Mouse (Mus musculus): Measurements from ENCODE around the gene Pld1. TPM values are rescaled to one million over a fixed set of nuclear protein-coding genes. Genes with fewer than 3 reads are reported as not detected.
A peak's percentile ranks its signal among the peaks of the same experiment; 100 is the strongest.

The Pld1 gene
- polyA plus RNA-seq (2015; fragmentation: Nextera tagmentation; extraction: Ambion mirVana), result 3.8 and 4.0 TPM in 2 replicates

DNA sequence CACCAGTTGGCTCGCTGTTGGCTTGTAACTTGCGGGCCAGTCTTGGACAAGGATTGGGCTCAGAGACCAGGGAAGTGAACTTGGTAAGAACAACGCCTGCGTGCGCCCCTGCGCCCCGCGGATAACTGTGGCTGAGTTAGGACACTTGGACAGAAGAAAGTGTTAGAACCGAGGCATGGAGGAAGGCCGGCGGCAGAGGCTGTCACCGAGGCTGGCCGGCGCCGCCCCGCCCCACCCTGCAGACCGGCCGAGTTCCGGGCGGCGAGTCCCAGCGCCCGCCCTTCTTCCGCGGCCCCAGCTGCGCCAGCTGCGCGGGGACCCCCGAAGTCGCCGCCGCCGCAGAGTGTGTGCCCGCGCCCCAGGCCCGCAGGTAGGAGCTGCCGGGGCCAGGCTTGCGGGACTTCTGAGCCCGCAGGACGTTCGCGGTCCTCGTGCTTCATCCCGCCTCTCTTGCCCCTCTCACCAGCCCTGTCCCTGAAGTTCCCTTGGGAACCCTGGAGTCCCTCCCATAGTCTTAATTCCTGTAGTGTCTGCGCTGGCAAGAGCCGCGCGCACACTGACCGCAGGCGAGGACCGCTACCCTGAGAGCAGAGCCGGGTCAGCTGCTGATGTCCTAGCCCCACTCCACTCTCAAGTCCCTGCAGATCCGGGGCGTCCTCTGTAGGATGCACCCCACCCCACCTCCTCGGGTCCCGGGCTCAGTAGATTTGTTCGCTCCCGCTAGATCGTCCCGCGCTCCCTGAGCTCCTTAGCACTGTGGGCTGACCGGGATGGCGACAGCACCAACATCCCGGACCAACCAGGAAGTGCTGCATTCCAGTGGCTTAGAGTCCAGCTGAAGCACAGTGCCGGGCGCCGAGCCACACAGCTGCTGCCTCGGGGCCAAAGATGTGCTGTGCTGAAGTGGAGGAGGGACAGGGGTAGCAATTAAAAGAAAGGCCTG lies at the start of gene Pld1:
Gene Pld1 (plus strand): TSS at position 315 of the 943 bp plus-strand sequence.
- 0 out of 2 replicates have a peak within 1 kb of the TSS, but pooled peaks have one; percentile 28 for H3K27ac ChIP-seq

DNA sequence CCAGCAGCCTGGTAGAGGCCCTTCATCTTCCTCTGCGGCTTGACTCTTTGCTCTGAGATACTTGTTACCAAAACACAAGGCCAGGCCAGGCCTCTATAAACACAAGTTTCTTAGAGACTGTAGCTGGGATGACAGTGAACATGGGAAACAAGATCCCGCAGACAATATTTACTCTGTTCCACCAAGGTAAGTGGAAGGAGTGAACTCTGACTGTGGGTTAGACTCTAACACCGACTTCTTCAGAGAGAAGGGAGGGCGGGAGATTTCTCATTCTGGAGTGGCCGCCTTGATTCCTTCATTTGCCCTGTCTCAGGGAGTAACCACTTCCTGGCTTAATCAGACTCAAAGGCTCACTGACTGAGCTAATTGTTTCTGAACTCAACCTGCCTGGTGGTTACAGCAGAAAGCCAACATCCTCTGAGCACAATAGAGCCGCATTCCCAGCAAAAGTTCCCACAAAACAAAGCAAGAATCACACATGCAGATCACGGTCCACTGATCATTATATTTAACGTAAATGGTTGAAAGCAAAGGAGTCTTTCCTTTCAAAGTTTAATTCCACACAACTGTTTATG lies 42.1 kb upstream of the Pld1 start, which contains the start of gene Tmem212:
Gene Tmem212 (minus strand): TSS at position 51 of the 575 bp plus-strand sequence.
- Histone ChIP-seq H3K27me3 (replicated peaks) (no peaks in the 10 kb centered on the region), H3K36me3 (replicated peaks) (no peaks in the 10 kb centered on the region), H3K4me2 (no peak within 1 kb of the TSS), H3K4me3 (no peak within 1 kb of the TSS), H3K4me1 (no peaks in the 10 kb centered on the region), H3K9ac (no peak within 1 kb of the TSS), H3K9me3 (no peaks in the 10 kb centered on the region), H3K27ac (no peak within 1 kb of the TSS)
- no peak for ATAC-seq (replicated peaks)
- 72% methylated on average over 8 of the region's 8 CpGs for WGBS

More for the DNA sequence above, at the start of gene Pld1:
- peaks cover 12% of the 10 kb centered on the region; the same call in 1 of the 2 replicates for H3K27me3 ChIP-seq (replicated peaks)
- ATAC-seq (replicated peaks), result peak; percentile 88
- H3K9ac ChIP-seq, result peak within 1 kb of the TSS; percentile 50
- H3K36me3 ChIP-seq (replicated peaks), result no peaks in the 10 kb centered on the region
- H3K9me3 ChIP-seq, result no peaks in the 10 kb centered on the region
- H3K4me1 ChIP-seq, result peaks cover 12% of the 10 kb centered on the region; the same call in 1 of the 2 replicates
- peak within 1 kb of the TSS; percentile 54 for H3K4me3 ChIP-seq
- under 1% methylated on average over 68 of the region's 68 CpGs for WGBS
- H3K4me2 ChIP-seq, result peak within 1 kb of the TSS; percentile 100

DNA sequence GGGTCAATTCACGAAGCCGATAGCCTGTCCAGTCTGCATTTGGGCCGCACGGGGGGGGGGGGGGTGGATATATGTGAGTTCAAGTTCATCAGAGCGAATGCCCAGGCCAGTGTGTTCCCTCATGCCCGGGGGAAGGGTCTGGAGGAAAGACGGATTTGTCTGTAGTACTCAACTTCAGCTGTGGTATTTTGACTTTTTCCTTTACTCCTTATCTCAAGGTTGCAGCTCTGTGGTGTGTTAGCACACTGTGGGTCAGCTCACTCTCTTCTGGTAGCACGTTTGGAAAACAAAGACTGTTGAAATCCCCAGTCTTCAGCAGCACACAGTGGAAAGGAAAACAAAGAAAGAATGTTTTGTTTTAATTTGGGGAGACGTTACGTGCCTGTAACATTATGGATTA lies 40.3 kb upstream of the Pld1 start:
- no peak overlapping the region for H3K9ac ChIP-seq
- no peak overlapping the region for H3K4me2 ChIP-seq
- no peaks in the 10 kb centered on the region for H3K36me3 ChIP-seq (replicated peaks)
- H3K4me3 ChIP-seq, result no peak overlapping the region
- no peaks in the 10 kb centered on the region for H3K4me1 ChIP-seq
- ATAC-seq (replicated peaks), result no peak
- no peak overlapping the region for H3K27ac ChIP-seq
- WGBS, result 77% methylated on average over 10 of the region's 10 CpGs
- H3K27me3 ChIP-seq (replicated peaks), result no peaks in the 10 kb centered on the region
- H3K9me3 ChIP-seq, result no peaks in the 10 kb centered on the region

DNA sequence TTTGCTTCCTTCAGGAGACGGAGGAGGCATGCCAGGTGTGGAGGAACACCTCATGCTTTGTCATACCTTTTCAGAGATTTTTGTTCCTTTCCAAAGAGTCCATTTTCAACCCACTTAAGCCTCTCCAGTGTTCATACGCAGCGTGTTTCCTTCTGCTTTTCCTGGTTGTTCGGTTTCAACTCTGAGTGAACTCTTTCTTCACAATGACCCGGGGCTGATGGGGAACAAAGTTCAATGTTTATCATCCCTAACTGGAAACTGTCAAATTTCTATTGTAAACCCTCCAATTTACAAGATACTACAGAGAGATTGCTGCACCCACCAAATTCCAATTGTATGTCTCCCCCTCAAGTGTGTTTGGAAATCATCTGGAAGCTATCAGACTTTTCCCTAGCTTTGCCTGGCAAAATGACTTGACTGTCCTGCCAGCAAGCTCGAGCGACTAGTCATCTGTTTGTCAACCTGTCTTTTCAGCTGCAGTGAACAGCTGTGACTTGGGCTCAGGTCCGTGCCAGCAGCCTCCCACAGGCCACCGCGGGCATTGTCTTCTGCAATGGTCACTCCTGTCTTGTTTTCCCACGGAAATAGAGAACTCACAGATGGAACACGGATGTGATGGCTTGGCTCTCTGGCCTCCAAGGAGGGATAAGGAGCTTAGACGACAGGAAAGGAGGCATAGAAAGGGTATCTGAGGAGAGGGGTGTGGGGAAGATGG lies 39.3 kb upstream of the Pld1 start:
- no peaks in the 10 kb centered on the region for H3K36me3 ChIP-seq (replicated peaks)
- H3K4me2 ChIP-seq, result no peak overlapping the region
- no peaks in the 10 kb centered on the region for H3K27me3 ChIP-seq (replicated peaks)
- no peak overlapping the region for H3K9ac ChIP-seq
- H3K4me1 ChIP-seq, result no peaks in the 10 kb centered on the region
- H3K27ac ChIP-seq, result no peak overlapping the region
- H3K9me3 ChIP-seq, result no peaks in the 10 kb centered on the region
- no peak overlapping the region for H3K4me3 ChIP-seq
- no peak for ATAC-seq (replicated peaks)
- 76% methylated on average over 13 of the region's 13 CpGs for WGBS

DNA sequence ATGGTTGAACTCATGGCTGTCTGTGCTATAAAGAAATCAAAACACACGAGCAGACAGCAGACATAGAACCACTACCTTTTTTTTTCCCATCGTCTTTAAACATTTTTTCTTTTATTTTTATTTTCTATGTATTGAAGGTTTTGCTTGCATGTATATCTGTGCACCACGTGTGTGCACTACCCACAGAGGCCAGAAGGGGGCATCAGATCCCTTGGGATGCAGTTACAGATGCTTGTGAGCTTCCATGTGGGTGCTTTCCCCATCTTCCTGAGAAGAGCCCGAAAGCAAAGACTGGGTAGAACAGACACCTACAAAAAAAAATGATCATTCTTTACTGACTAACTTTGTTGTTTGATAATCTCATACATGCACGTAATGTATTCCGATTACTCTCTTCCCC lies 36.6 kb upstream of the Pld1 start:
- ATAC-seq (replicated peaks), result no peak
- no peak overlapping the region for H3K9ac ChIP-seq
- no peak overlapping the region for H3K4me3 ChIP-seq
- no peak overlapping the region for H3K27ac ChIP-seq
- no peak overlapping the region for H3K4me2 ChIP-seq
- no peaks in the 10 kb centered on the region for H3K9me3 ChIP-seq
- WGBS, result 88% methylated on average over 6 of the region's 6 CpGs
- 0 out of 2 replicates have a peak, but pooled peaks cover 3% of the 10 kb centered on the region for H3K4me1 ChIP-seq
- no peaks in the 10 kb centered on the region for H3K27me3 ChIP-seq (replicated peaks)
- no peaks in the 10 kb centered on the region for H3K36me3 ChIP-seq (replicated peaks)

DNA sequence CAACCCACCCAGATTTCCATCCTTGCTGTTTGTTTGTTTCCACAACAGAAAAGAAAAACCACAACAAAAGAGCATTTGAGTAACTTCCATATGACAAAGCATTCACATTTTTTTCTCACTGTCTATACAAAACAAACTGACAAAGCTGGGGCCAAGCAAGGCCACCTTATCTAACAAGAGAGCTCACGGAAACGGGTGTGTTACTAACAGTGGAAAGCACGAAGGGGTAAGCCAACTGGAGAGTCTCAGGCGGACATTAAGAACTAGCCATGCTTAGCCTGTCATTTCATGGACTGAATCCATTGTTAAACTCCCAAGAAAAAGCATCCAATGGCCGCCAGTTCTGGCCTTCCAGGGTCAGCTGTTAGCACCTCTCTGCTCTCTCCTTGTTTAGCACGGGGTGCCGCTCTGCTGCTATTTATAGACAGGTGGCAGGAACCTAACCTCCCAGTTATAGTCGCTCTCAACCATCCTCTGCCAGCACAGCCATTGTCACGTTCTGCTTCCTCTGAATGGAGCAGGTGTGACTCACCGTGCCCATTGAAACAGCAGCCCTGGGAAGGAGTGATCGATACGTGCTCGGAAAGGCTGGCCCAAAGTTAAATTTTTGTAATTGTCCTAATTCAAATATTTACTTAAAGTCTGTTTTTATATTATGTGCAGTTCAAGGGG lies 33.7 kb upstream of the Pld1 start:
- H3K9me3 ChIP-seq, result no peaks in the 10 kb centered on the region
- H3K27me3 ChIP-seq (replicated peaks), result no peaks in the 10 kb centered on the region
- H3K36me3 ChIP-seq (replicated peaks), result no peaks in the 10 kb centered on the region
- H3K27ac ChIP-seq, result no peak overlapping the region
- WGBS, result 50% methylated on average over 13 of the region's 13 CpGs
- H3K4me1 ChIP-seq, result 0 out of 2 replicates have a peak, but pooled peaks cover 3% of the 10 kb centered on the region
- no peak for ATAC-seq (replicated peaks)
- H3K9ac ChIP-seq, result no peak overlapping the region
- no peak overlapping the region for H3K4me3 ChIP-seq
- no peak overlapping the region for H3K4me2 ChIP-seq

DNA sequence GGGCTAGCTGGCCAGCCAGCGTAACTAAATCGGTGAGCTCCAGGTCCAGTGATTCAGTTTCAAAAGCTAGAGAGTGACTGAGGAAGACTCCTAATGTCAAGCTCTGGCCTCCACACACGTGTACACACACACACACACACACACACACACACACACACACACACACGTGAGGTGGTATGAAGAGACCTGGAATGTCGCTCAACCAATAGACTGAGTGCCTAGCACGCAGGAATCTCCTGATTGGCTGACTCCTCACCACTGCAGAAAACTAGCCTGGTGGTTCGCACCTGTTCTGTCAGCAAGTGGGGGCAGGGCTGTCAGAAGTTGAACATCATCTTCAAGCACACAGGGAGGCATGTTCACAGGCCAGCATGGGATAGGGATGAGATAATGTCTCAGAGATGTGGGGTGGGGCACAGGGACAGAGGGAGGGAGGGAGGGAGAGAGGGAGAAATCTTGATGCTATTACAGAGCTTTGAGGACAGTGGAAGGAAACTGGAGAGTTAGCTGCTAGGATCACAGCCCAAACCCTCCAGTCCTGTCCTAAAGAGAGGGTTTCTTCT lies 31.8 kb upstream of the Pld1 start:
- ATAC-seq (replicated peaks), result no peak
- H3K4me1 ChIP-seq, result 0 out of 2 replicates have a peak, but pooled peaks cover 3% of the 10 kb centered on the region
- no peak overlapping the region for H3K4me3 ChIP-seq
- H3K36me3 ChIP-seq (replicated peaks), result no peaks in the 10 kb centered on the region
- H3K27ac ChIP-seq, result no peak overlapping the region
- no peak overlapping the region for H3K9ac ChIP-seq
- no peaks in the 10 kb centered on the region for H3K9me3 ChIP-seq
- H3K4me2 ChIP-seq, result no peak overlapping the region
- WGBS, result 77% methylated on average over 7 of the region's 7 CpGs
- no peaks in the 10 kb centered on the region for H3K27me3 ChIP-seq (replicated peaks)

DNA sequence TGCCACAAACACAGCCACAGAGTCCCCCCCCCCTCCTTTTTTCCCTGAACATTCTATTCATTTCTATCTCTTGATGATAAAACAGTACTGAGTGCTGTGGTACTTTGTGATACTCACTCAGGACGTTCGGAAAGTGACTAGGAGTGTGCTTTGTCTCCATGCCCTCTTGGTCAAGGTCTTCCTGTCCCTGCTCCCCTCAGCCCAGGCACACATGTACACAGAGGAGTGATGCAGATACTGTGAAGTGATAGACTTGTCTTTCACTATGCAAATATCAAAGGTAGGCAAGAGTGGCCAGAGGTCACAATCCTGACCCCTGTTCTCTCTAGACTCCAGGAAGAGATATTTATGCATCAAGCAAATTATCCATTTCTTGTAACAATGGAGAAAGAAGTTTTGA lies 31.2 kb upstream of the Pld1 start:
- Histone ChIP-seq H3K27me3 (replicated peaks) (no peaks in the 10 kb centered on the region), H3K27ac (no peak overlapping the region), H3K9ac (no peak overlapping the region), H3K4me3 (no peak overlapping the region), H3K9me3 (no peaks in the 10 kb centered on the region), H3K4me1 (0 out of 2 replicates have a peak, but pooled peaks cover 3% of the 10 kb centered on the region), H3K36me3 (replicated peaks) (no peaks in the 10 kb centered on the region), H3K4me2 (no peak overlapping the region)
- WGBS, result 84% methylated on average over 2 of the region's 2 CpGs
- ATAC-seq (replicated peaks), result no peak

DNA sequence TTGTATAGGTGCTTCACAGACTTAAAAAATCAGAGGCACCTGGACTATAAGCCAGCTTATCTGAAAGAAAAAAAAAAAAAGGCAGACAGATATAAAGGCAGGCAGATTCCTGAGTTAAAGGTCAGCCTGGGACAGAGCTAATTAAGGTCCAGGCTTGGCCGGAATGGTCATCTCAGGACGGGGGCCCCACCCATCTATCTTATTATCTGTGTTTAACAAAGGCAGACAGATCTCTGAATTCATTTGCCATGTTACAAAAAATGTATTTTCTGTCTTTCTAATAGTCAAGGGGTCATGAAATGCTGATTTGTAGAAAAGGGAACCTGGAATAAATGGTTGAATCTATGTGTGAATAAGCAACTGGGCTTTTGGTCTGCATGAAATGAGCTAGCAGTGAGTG lies 30.2 kb upstream of the Pld1 start:
- Histone ChIP-seq H3K36me3 (replicated peaks) (no peaks in the 10 kb centered on the region), H3K27me3 (replicated peaks) (no peaks in the 10 kb centered on the region), H3K9me3 (no peaks in the 10 kb centered on the region), H3K4me2 (no peak overlapping the region), H3K9ac (no peak overlapping the region), H3K27ac (no peak overlapping the region), H3K4me3 (no peak overlapping the region), H3K4me1 (0 out of 2 replicates have a peak, but pooled peaks cover 3% of the 10 kb centered on the region)
- no peak for ATAC-seq (replicated peaks)
- 85% methylated on average over 2 of the region's 2 CpGs for WGBS

DNA sequence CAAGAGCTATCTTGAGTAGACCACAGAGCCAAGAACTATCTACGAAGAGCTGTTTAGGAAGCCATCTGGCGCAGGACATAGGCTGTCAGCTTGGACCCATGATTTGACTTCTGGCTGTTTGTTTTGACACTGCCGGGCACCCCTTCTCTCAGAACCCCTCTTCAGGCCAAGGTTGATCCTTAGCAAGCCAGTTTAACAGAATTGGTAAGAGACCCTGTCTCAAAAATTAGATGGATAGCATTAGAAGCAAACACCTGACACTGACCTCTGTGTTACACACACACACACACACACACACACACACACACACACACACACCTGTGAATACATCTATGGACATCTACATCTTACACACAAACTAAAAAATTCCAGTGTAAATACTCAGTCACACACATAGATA lies 29.5 kb upstream of the Pld1 start:
- Histone ChIP-seq H3K9ac (no peak overlapping the region), H3K4me3 (no peak overlapping the region), H3K27ac (no peak overlapping the region), H3K36me3 (replicated peaks) (no peaks in the 10 kb centered on the region), H3K4me1 (0 out of 2 replicates have a peak, but pooled peaks cover 3% of the 10 kb centered on the region), H3K4me2 (no peak overlapping the region), H3K27me3 (replicated peaks) (no peaks in the 10 kb centered on the region), H3K9me3 (no peaks in the 10 kb centered on the region)
- ATAC-seq (replicated peaks), result no peak
- 97% methylated on average over 3 of the region's 3 CpGs for WGBS

DNA sequence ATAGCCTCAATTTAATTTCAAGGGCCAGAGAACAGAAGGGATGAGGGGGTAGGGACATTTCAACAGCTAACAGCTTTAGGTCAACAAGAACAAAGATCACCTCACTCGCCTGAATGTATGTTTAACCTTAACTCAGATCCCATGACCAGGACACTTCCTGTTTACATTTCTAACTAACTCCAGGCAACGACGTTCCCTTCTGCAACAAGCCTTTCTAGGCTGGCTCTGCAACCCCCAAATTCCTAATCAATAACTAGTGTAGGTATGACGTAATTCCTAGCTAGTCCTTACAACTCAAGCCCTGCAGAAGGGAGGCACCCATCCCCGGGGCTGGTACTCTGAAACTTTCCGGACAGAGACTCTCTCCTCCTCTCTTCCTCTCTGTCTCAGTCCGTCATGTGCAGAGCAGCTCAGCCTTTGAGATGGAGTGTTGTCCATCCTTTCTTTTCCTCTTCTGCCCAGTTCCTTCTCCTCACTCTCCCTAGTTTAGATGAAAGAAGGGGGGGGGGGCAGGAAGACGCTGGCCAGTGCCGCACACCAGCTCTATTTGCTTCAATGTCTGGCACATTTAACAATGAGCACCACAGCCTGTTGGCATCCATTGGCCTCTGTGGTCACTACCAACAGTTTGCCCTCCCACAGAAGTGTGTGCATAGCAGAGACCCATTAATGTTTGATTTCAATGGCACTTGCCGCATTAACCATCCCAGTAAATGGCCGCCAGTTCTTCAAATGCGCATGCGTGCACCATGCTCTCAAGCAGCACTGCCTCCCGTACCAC lies 19.6 kb upstream of the Pld1 start:
- 0 out of 2 replicates have a peak, but pooled peaks cover 4% of the 10 kb centered on the region for H3K9me3 ChIP-seq

More for the DNA sequence above, 19.6 kb upstream of the Pld1 start:
- Histone ChIP-seq H3K36me3 (replicated peaks) (no peaks in the 10 kb centered on the region), H3K27ac (no peak overlapping the region), H3K4me3 (no peak overlapping the region), H3K9ac (no peak overlapping the region), H3K4me2 (no peak overlapping the region), H3K27me3 (replicated peaks) (no peaks in the 10 kb centered on the region), H3K4me1 (no peaks in the 10 kb centered on the region)
- no peak for ATAC-seq (replicated peaks)
- 94% methylated on average over 14 of the region's 14 CpGs for WGBS
